Mouse (Mus musculus) left cerebral cortex, adult 11 months (tissue): ENCODE data around the gene Olfr133.
"Not testable (repeated sequence)": the region's sequence is repeated elsewhere in the genome, so short reads cannot be mapped to it uniquely, and the experiment has no call there.

Source experiments
- DNase-seq: peaks from one replicate; pipeline ENCODE4 v3.0.0; 2022; ENCODE audit warnings: low spot score

Olfr133 gene

DNA sequence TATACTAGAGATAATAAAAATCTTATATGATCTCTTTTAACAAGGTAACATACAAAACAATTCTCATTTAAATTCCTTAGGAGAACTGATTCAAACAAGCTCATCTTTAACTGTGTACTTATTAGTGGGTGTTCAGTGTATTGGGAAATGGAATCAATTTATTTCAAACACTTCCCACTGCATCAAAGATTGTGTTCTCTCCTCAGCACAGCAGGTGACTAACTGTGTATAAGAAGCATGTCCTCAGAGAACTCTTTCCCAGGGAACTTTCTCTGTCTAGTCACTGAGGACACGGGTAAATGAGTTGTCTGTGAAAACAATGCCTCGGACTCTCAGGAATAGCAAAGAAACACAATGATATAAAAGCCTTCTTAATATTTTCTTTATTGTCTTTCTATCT, at the start of gene Olfr133:
Gene Olfr133, plus strand, starts transcription at position 301 of the 400 bp plus-strand sequence.
- no peak for DNase-seq

DNA sequence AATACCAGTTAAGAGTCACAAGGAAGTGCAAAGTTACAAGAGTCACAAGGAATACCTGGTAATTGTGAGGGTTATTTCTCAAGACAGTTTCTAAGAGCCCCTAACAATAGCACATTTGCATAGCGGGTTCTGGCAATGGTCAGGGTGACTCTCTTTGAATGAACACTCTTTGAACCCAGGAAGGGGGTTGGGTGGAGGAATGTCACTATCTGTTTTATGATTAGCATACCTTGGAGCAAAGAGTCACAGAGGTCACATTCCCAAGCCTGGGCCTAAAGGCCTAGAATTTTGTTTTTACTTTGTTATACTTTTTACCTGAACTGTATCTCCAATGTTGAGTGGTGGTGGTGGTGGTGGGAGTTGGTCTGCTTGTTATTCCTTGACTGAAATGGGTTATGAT, 20.9 kb upstream of the Olfr133 start:
- not testable (repeated sequence) for DNase-seq

DNA sequence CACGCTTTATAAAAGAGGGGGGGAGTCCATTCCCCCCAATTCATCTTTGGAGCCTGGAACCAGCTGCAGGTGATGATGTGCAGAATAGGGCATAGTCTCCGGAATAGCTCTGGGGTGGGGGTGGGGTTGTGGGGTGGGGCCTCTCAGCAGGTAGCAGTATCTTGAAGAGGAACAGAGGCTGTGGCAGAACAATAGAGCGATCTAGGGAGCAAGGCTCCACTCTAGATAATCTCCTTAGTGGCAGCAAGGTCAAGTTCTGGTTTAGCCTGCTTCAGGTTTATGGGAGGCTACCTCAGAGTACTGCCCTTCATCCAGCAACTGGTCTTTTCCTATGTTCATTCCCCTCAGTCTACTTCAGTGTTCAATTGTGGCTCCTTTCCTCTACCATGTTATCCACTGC, 19.7 kb upstream of the Olfr133 start:
- not testable (repeated sequence) for DNase-seq

DNA sequence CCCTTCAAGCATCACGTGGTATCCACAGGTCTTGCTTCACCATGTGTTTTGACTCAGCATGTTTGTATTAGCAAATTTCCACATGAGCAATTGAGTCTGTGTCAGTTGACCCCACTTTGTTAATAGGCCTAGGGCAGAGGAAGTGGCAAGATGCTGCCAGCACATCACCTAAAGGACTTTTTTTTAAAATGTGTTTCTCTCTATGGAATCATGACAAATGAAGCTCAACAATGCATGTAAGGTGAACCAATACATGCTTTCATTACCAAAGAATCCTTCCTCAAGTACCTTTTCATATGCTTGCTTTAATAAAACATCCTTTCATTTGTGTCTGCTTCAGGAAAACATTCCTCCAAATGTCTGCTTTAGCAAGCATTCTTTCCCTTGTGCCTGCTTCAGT, 10.7 kb upstream of the Olfr133 start, which contains the start of gene Olfr132:
Gene Olfr132, minus strand, starts transcription at position 101 of the 400 bp plus-strand sequence.
- DNase-seq = no peak

- DNase-seq = no peak
Measured at GRCm38 (mm10) chr17:38171088-38171487, 26.0 kb downstream of the Olfr133 start, which contains the start of gene Olfr134. Gene Olfr134 (plus strand): TSS chr17:38171388.
